Mouse (Mus musculus) right cerebral cortex, postnatal 36 days (tissue): Measurements from ENCODE around the gene Fsip1.

ENCODE experiments used
- DNase-seq, 2 experiments: peaks; one replicate each; pipeline ENCODE4 v3.0.0; 2022; ENCODE audit warnings: low spot score in 2 of 2, mixed read lengths in 1 of 2

The Fsip1 gene

DNA sequence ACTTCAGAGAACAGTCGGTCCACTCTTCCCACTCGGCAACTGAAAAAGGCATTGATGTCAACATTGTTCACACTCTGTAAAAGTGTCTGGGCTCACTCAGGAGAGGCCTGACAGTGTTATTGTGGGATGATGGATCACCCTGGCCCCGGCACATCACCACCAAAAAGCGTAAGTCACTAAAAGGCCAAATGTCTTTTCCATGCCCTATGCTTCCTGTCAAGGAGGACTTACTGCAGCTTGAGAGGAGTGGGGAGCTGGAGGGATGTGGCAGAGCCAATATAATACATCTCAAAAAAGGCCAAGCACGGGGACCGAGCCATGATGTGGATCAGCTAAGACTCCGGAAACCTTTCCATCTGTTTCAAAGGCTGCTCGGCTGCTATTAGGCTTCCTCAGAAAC lies 2.2 kb downstream of the Fsip1 start:
- no peak for DNase-seq

DNA sequence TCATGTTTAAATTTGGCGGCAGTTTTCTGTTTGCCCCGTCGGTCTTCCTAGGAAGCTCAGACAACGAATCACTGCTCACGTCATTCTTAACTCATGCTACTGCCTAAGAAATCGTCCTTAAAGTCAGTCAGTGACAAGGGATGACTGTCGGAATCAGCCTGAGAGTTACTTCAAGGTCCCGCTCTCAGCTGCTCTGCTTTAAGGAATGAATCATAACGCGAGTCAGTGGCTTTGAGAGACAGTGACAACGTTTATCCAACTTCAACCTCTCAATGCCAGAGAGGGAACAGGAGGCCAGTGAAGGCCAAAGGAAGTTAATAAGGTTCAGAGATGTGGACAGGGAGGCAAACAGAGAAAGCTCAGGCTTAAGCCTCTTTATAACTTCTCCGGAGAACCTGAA lies 7.8 kb downstream of the Fsip1 start:
- no peak for DNase-seq

DNA sequence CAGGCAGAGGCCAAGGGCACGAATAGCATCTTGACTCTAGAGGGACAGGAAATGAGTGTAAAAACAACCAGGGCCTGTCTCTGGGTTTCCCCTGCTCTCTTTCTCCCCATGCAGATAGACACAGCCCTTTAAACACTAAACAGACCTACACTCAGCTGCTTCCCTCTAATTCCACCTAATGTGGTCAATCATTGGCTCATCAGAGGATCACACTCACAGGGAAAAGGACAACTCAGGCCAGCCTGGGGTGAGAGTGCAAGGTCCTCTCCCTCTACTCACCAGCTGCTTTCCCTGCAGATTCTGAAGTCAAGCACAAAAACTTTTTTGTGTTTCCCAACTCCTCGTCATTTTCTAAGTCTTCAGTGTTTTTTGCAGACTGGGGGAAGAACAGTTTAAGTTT lies 8.8 kb downstream of the Fsip1 start:
- DNase-seq = no peak

DNA sequence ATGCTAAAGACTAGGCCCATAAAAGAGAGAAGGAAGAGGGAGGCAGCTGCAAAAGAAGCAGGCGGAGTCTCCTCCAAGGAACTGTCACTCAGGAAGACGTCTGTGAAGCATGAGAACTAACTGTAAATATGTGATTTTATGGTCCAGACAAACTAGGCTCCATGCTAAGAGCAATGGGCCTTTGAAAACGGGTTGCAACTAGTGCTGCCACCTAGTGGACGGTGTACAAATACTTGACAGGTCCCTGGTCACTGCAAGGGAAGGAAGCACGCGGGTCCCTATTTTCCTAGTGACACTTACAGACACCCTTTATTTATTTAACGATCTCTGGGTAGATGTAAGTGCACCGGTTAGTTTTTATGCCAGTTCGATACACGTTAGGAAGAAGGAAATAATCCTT lies 10.9 kb downstream of the Fsip1 start:
- DNase-seq = peak; percentile 11 to 19

DNA sequence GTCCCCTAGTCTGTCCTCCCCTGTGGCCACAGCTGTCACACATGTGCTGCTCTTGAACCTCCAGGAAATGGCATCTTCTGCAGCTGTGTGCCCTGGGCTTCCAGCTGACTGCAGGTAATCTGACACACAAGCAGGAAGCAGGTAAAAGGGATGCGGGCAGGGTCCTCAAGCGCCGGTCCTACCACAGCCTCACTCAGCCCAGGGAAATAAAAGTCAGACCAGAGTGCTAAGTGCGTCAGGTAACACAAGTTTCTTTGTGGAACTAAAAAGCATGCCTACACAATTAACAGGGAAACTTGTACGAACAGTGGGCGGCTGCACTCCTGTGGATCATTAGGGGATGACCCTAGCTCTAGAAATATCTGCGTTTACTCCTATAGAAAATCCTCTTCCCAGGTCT lies 20.6 kb downstream of the Fsip1 start:
- no peak for DNase-seq

DNA sequence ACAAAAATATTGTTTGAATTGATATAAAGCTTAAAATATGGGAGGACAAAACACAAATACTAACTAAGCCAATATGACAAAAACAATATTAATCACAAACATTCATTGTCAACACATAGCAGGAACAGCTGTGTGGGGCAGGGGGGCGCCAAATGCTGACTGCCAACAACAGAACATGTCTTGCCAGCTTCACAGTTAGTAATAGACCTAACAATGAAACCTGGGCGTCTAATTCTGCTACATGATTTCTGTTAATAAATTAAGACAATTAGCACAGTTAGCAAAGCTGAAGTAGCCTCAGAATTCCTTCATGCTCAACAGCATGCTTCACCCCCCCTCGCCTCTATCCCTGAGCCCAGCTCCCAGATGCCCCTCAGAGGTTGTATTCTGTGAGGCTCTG lies 21.2 kb downstream of the Fsip1 start:
- DNase-seq = no peak

DNA sequence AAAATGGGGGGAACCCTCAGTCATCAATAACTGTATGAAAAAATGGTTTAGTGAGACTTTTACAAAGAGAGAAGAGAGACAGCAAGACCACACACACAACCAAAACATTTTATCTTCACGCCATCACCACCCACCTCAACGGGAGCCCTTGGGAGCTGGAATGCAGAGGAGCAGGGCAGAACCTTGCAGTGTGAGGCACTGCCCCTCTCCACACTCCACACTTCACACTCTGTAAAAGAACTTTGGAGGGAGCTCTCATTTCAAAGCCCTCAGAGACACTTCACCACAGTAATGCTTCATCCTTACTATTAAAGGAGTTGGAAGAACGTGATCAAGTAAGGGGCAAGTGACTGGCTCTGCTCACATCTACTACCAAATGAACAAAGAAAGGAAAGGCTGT lies 26.2 kb downstream of the Fsip1 start:
- DNase-seq = no peak

DNA sequence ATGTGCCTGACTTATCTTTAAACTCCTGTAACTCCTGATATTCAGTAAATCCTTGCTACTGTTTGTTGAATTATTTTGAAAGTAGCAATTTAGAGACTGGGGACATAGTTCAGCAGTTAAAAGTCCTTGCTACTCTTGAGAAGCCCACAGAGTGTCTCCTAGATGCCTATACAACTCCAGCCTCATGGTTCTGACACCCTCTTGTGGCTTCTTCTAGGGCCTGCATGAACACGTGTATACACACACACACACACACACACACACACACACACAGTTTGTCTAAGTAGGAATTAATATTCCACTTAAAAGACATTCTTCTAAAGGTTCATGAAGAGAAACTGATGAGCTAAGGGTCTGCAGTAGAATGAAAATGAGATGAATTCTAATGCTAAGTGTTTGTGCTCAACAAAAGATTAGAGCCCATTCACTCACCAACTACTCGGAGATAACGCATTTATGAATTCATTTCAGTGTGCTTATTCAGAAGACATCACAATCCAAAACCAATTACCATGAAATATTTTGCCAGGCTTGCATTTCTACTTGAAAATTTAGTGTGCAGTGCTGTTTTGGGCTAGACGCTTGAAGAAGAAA lies 28.2 kb downstream of the Fsip1 start:
- no peak for DNase-seq

DNA sequence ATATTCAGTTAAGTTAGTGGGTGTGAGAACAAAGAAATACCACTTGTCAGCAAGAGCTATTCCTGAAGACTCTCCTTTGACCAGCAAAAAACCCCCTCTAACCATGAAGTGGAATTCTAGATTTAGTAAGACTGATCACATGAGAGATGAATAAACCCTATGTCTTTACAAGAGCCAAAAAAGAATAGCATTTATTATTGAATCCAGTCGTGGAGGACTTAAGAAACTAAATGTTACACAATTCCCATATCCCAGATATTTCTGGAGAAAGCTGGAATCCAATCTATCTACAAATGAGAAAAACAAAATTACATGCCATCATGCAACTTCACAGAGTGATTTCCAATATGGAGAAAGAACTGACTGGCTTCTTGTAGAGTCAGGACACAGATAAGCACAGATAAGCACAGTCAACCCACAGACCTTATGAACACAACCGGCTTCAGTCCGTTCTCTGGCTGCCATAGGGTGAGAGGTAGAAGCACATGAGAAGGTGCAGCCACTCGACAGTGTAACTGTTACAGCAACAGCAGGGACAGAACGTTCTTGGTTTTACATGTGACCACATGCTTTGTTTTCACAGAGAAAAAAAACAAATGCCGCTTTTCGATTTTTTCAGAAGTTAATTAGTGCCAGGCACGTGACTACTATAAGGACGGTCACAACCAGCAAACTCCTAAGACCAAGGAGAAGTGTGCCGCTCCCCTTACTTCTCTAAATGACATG lies 31.3 kb downstream of the Fsip1 start:
- no peak for DNase-seq

DNA sequence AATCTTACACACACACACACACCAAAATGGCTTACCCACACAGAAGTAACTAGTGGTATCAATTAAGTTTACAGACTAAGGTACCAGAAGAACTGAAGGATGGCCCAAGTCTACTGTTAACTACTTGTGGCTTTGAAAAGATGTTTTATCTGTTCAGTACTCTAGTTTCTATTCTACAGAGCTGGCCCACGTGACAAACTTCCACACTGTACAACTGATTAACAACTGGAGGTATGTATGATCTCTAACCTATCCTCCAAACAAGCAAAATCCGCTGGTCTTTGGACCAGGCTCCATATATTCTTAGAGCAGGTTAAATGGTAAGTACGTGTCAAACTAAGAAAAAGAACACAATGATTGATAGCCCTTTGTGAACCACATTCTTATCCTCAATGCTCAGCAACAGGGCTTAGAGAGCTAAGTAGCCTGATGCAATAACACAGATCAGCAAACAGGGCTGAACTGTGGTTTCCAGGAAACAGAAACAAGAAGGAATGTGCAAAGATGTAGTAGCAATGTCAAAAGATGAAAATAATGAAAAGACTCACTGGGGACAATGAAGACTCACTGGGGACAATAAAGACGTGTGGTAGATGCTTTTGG lies 38.7 kb downstream of the Fsip1 start:
- no peak for DNase-seq

DNA sequence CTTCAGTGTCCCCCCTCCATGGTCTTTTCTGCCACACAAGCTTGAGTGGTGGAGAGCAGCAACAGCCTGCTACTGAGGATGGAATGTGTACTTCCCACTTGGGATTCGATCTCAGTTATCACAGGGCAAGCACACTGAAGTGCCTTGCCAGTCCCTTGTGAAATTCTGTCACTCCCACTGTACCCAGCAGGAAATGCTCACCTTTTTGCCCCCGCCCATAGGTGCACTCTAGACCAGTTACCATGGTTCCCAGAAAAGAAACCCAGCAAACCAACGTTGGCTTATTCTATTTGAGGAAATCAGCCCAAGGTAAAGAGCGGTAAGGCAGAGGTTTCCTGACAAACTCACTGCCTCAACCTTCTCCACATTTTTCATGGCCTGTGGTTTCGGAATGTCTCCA lies 47.1 kb downstream of the Fsip1 start:
- DNase-seq = no peak

DNA sequence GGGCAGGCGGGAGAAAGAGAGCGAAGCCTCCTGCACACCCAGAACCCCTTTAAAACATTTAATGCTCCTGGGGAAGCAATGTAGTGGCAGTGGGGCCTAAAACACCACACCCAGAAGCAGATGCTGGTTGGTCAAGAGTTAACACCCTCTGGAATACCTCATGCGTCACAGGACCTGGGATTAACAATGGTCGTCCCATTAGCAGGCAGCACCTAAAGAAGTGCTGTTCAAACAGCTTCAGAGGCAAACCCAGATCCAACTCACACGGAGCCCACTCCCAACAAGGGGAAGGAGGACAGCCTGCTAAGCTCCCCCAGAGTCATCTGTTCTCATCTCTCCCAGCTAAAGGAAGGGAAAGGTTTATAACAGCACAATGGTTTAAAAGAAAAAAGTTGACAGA lies 48.1 kb downstream of the Fsip1 start:
- no peak for DNase-seq

DNA sequence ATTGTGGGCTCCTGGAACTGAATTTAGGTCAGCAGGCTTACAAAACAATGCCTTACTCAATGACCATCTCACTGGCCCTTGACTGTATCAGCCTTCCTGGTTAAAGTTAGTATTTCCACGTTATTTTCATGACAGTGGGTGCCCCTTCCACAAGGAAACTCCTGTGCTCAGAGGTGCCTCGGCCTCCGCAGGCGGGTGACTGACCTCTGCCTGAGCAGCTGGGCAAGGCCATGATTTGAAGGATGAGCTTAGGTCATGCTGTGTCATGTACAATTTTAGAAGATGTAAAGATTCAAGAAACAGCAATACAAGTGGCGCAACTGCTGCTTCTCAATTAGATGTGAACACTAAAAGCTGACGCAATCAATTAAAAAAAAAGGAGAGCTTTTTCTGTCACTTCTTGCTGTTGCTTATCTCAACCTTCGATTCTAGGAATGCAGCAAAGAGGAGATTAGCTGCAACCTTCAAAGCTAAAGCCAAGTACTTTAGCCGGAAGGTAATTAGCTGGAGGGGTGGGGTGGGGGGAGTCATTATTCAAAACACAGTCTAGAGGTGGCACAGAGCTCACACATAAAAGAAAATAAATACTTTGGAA lies 50.7 kb downstream of the Fsip1 start:
- DNase-seq = no peak

DNA sequence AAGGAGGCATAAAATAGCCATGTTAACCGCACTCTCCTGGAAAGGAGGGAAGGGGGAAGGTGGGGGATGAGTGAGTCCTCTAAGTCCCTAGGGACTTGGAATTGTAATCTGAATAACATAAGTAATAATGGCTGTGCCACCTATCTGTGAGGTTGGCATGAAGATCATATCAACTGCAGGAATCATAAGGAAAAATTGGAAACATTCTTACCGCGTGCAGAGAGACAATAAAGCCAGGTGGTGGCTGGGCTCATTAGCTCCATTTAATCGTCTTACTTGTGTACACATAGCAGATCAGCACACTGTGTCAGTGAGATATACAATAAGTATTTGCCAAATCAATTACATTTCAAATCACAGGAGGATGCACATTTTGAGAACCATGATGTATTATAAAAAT lies 52.1 kb downstream of the Fsip1 start:
- no peak for DNase-seq

DNA sequence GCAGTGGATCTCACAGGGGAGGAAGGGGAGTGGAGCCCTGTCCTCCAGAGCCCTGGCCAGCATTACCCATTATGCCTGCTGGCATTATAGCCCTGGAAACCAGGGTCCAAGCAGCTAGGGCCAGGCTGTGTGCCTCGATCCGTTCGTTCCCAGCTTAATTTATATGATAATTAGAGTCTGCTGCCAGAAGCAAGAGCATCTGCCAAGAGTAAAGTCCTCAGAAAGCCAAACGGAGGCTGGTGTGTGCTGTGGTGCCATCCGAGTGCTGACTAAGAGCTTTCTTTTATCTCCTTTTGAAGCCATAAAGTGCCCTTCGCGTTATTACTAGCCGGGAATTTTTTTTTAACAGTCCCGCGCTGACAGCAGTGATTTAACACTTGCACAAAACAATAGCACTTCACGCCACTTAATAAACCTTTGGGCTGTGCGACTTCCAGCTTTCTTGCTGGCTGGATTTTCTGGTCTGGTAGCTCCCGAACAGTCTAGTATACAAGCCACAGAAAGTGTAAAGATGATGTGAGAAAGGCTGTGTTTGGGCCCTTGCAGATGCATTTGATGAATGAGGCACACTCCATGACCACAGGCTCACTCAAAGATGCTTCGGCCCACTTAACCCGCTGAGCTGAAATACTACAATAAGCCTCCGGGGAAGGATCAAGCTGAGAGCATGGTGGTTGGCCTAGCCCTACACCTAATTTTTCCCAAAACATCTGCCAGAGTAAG lies 52.9 kb downstream of the Fsip1 start:
- peak; percentile 36 to 45 for DNase-seq

DNA sequence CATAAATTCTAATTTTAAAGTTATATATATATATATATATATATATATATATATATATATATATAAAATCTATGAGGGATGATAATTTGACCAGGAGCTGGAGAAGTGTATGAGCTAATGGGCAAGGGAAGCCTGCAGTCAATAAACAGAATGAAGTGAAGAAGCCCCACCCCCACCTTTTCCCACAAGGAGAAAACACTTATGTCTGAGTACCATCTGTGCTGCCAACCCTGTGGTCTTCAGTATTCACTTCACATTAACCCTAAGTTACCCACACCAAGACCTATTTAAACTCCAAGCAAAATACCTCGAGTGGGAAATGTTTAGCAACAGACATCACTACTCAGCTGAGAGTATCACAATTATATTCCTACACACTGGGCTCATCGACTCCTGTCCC lies 53.8 kb downstream of the Fsip1 start:
- no peak for DNase-seq

DNA sequence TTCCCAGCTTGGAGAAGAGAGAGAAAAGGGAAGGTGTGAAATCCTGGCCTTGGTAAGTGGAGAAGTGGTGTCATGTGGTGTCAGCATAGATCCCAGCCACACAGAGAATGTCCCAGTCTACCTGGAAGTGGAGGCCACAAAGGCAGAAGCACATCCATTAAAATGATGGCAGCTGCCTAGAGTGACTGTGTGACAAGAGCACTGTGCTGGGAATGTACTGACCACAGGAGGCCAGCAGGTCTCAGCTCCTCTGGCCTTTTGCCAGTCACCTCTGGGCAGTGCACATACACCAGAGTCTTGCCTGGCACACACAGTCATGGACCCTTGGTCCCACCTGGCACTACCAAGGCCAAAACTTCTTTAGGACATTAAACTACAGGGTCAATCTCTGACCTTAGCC lies 54.8 kb downstream of the Fsip1 start:
- DNase-seq = no peak

DNA sequence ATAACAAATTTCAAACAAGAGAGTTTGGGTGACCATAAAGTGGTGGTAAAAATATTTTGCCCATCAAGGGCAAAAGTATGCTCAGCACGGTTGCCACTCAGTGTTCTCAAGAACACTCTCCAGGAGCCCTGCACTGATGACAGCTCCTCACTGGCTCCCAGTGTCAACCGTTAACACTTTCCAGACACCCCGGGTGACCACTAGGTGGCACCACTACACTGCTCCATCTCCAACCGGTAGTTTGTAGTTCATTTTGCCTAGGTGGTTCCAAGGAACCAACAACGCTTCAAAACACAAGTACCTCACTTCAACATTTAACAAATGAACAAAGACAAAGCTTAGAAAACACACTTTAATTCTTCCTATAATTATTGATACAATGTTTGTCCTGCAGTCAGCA lies 56.9 kb downstream of the Fsip1 start:
- peak; percentile 62 for DNase-seq

DNA sequence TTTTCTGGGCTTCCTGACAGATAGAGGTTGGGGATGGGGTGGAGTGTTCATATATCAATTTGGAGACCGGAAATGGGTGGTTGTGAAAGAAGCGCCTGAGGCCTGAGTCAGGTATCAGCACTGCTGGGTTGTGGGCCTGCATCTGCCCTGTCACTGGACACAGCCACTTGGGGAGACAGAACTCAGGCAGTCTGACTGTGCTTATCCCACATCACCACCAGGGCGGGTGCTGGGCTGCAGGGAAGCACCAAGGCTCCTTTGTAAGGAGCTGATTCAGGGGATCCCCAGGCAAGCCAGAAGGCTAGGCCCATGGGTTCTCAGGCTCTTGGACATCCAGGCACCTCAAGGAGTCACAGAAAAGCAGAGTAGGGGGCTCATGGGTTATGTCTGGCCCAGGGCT lies 59.8 kb downstream of the Fsip1 start:
- DNase-seq = no peak

DNA sequence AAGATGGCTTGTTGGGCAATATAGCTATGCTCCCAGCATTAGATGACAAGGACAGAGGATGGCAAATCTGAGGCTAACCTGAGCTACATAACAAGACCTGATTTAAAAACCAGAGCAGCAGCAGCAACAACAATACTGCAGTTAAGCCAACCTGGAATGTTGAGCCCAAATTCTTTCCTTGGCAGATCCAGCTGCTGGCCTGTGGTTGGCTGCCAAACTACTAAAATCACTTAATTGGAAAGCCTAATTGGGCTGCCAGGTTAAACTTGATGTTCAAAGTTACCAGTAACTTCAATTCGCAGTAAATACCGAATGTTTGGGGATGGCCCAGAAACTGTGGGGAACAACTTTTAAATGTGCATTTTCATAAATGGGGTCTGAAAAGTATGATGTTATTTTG lies 74.6 kb downstream of the Fsip1 start:
- DNase-seq = no peak

DNA sequence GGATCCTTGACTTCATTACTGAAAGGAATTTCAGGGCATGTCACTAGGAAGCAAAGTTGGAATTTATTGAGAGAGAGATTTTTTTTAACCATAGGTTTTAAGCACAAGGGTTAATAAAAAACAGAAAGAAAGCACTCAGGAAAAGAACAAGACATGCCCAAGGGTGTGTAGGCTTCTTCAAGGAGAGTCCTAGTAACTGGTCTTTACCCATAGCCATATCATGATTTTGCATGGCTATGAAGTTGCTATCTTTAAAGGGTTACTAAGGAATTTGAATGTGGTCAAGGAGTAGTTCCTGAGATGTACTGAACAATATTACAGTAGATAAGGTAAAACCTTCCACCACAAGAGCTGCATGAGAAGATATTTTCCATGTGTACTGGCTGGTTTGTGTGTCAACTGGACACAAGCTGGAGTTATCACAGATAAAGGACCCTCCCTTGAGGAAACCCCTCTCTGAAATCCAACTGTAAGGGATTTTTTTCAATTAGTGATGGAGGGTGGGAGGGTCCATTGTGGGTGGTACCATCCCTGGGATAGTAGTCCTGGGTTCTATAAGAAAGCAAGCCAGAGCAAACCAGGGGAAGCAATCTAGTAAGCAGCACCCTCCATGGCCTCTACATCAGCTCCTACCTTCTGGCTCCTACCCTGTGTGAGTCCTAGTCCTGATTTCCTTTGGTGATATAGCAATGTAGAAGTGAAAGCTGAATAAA lies 76.7 kb downstream of the Fsip1 start:
- no peak for DNase-seq

DNA sequence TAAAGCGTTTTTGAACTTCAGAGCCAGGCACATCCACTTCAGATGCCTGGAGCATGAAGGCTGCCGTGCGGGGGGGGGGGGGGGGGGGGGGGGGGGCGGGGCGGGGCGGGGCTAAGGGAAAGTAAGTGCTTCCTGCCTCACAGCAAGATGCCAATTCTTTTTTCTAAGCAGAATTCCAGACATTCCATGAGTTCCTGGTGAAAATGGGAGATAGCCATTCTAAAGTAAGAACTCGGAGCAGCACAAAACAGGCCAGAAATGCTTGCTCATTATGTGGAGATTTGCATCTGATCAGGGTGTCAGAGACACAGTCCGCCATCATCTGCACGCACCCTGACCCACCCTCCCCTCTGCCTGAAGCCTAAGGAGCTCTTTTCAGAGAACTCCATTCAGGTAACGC lies 77.3 kb downstream of the Fsip1 start:
- no peak for DNase-seq
